Mouse (Mus musculus) B cell, adult 2 months (primary cell): ENCODE measurements around the gene Snx32.

Experiments
- DNase-seq, 2 experiments: peaks; one replicate each; pipeline ENCODE4 v3.0.0; 2022

The Snx32 gene

DNA sequence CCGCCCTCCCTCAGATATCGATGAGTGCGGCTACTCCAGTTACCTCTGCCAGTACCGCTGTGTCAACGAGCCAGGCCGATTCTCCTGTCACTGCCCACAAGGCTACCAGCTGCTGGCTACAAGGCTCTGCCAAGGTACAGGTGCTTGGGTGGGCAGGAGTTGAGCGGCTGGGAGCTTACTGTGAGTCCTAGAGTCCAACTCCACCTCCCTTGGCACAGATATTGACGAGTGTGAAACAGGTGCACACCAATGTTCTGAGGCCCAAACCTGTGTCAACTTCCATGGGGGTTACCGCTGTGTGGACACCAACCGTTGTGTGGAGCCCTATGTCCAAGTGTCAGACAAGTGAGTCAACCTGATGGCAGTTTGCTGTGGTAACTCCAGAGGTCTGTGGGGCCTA, 30.3 kb downstream of the Snx32 start:
- no peak for DNase-seq

DNA sequence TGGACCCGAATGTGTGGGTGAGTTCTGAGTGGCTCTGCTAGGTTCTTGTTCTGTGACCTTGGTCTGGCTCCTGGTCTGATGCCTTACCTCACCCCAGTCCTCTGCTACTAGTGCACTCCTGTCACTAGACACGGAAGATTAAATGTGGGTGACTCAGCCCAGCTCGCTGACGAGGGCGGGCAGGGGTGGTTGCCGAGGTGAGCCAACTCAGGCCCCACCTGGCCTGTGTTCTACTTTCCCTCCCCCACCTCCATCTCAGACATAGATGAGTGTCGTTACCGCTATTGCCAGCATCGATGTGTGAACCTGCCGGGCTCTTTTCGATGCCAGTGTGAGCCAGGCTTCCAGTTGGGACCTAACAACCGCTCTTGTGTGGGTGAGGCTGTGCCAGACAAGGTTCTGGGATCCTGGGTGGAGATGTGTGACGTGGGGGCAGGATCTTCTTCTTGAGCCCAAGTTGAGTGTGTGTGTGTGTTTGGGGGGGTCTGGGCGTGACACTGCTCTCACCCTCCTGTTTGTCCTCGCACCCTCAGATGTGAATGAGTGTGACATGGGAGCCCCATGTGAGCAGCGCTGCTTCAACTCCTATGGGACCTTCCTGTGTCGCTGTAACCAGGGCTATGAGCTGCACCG, 32.6 kb downstream of the Snx32 start:
- DNase-seq: no peak

DNA sequence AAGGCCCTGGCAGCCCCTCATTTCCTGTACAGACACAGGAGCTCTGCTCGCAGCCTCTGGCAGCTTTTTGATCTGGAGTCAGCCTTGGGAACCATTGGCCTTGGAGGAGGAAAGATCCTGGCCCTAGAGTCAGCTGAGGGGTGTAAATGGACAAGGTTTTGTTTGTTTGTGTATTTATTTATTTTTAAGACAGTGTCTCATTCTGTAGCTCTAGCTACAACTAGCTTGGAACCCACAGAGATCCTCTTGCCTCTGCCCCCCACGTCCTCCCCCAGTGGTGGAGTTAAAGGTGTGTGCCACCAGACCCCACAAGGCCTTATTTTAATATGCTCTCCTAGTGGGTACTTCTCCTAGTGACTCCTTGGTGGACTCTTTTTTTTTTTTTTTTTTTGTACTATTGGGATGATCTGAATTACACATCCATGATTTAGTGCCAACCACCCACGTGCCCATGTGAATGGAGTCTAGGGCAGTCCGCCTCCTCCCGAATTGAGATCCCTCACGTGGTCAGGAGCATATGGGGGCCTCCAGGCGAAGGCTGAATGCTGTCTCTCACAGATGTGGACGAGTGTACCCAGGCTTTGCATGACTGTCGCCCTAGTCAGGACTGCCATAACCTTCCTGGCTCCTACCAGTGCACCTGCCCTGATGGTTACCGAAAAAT, 33.2 kb downstream of the Snx32 start:
- DNase-seq: no peak

DNA sequence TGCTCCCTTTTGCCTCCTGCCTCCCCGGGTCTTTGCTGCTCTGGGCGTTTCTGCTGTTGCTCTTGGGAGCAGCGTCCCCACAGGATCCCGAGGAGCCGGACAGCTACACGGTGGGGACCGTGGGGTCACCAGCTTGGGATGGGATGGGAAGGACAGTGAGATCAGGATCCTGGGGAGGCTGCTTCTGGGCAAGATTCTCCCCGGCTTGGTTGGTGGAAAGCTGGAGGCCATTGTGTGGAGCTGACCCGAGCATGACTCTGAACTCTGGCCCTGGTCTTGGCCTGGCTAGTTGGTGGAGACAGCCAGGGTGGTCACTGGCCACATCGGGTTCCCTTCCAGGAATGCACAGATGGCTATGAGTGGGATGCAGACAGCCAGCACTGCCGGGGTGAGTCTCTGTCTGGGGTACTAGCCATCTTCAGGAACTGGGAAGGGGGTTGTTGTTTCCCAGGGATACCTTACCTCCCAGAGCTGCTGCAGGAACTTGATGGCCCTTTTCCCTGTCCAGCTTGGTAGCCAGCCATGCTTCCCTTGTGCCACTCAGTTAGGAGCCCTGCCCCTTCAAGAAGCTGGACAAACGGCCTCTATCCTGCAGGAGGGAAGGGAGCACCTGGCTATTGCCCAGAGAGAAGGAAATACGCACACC, 35.1 kb downstream of the Snx32 start:
- no peak for DNase-seq

DNA sequence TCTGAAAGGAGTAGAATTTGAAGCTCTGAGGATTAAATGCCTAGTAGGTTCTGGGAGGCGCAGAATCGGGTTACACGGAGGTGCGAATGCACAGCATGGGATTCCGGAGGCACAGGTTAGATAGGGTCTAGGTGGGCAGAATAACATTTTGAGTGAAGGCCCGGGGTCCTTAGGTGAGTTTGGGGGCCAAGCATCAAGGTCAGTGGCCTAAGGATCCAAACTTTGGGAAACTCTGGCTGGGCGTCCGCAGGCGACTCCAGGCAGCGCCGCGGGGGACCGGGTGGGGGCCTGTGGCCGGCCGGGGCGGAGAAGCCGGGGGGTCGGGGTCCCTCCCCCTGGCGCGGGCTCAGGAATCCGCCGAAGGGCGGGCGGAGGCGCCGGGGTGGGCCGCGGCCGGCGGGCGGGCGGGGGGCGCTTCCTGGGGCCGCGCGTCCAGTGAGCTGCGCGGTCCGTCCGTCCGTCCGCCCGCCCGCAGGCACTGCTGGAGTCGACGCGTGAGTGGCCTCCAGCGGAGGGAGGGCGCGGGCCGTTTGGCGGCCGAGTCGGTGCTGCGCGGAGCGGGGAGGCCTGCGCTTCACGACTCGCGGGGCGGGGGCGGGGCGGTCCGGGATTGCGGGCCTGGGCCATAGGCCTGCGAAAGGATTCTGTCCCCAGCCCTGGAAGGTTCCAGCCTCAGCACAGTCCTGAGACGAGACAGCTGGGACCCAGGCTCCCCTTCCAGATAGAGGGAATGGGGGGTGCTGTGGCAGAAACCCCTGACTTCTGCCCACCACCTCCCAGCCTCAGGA, 35.9 kb downstream of the Snx32 start:
- DNase-seq: no peak

DNA sequence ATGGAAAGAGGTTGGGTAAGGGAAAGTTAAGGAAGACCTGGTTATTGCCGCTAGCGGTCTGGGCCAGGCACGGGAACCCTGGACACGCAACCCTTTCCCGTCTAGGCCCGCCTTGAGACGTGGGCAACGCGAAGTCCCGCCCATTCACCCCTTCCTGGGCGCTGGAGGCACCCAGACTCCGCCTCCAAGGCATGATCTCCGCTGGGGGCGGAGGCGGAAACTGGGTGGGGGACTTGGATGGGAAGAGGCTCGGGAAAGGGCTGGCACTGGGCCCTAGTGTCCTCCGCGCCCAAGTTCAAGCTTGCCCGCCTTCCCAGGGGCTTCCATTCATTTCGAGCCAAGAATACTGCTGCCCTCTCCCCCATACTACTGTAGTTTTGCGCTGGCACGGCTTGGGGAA, 36.6 kb downstream of the Snx32 start, which contains the start of gene Efemp2:
TSS of gene Efemp2 (plus strand) at position 235 of the 400 bp plus-strand sequence.
- no peak for DNase-seq

DNA sequence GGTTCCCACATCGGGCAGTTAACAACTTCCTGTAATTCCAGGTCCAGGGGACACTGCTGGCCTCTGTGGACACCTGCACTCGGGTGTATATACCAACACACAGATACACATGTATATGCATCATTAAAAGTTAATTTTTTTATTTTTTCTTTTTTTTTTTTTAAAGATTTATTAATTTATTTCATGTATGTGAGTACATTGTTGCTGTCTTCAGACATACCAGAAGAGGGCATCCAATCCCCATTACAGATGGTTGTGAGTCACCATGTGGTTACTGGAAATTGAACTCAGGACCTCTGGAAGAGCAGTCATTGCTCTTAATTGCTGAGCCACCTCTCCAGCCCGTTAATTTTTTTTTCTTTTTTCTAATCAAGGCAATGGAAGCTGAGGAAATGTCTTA, 37.5 kb downstream of the Snx32 start:
- DNase-seq: no peak

DNA sequence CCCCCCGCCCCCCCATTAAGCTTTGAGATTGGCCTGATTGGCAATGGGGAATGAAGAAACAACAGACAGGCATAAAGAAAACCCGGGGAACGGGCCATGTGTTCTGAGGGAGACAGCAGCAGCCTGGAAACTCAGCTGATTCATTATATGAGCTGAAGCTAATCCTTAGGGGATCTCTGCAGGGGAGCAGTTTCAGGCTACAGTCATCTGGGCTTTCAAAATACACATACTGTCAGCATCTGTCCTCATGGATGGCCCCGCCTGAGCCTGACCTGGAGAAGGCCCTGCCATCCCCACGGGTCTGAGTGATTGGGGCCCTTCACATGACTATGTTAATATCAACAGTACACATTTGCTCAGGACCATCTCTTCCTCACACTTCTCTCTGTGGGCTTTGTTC, 38.5 kb downstream of the Snx32 start:
- DNase-seq: no peak

DNA sequence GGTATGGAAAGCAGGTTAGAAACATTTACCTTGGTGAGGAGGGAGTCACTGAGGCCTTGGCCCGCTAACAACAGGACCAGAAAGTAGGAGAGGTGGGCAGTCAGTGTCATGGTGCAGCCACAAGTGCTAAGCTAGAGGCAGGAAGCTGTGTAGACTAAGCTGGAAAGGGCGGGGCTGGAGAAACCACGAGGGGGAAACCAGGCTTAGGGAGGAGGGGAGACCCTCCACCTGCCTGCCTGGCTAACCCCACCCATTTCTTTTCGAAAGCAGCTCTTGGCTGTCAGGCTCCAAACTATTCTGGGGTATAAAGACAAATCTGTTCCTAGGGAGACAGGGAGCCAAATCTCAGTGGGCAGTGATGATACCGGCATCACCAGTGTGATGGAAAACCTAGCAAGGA, 42.0 kb downstream of the Snx32 start, which contains the start of gene Ctsw:
TSS of gene Ctsw (minus strand) at position 134 of the 400 bp plus-strand sequence.
- no peak for DNase-seq

DNA sequence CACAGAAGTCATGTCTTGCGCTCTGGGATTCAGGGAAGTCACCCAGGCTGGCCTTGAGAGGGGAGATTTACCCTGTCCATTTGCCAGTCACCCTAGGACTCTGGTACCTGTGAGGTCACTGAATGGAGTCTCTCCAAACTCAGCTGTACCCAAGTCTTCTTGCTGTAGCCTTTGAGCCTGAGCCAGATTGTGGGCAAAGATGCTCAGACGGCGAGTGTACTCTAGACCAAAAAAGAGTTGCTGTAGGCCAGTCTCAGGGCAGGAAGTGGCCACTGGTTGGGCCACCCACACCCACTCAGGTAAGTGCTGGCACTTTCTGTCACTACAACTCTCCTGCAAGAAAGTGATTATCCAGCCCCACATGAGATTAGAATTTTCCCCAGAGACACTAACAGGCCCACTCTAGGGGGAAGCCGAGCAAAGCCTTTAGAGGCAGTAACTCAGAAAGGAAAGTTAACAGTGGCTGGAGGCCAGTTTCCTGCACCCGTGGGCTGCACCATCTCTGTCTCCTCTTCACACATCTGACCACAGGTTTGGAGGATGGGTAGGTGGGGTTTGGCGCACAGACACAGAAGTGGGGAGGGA, 43.3 kb downstream of the Snx32 start:
- DNase-seq: no peak

DNA sequence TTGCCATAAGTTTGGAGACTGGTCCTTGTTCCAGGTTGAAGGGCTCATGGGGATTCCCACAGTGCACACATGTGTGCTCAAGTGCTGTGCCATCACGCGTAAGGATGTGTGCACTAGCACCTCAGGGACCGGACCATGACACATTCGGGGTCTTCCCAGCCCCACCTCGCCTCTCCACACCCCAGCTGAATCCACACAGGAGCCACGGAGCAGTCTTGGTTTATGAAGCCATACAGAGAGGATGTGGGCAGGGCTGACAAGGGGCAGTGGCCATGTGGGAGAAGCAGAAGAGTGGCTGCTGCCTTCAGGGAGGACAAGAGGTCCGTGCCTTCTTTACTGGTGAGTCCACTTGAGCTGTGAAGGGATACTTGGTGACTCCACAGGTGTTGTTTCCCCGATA, 45.3 kb downstream of the Snx32 start:
- no peak for DNase-seq

DNA sequence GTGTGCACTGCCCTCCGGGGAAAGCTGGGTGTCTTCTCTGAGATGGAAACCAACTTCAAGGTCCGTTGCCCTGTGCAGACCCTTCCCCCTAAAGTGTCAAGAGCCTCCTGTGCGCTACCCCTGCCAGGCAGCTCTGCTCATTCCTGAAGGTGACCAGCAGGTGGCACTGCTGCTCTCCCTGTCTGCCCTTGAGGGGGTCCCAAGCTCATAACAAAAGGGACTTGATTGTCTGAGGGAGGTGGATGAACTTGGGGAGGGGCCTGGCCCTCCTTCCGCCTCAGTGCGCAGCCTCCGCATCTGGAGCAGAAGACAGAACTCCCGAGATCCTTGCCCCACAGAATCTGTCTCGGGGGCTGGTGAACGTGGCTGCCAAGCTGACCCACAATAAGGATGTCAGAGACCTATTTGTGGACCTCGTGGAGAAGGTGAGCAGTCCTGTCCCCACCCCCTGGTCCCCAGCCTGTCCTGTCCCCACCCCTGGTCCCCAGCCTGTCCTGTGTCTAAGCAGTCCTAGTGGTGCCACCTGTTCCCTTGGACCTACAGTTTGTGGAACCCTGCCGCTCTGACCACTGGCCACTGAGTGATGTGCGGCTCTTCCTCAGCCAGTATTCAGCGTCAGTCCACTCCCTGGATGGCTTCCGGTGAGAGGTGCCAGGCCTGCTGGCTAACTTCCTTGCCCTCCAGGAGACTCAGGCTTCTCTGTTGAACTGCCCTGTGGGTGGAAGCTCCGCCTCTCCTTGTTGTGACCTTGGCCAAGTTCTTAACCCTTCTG, 46.4 kb downstream of the Snx32 start:
- peak; percentile 68 to 71 for DNase-seq

DNA sequence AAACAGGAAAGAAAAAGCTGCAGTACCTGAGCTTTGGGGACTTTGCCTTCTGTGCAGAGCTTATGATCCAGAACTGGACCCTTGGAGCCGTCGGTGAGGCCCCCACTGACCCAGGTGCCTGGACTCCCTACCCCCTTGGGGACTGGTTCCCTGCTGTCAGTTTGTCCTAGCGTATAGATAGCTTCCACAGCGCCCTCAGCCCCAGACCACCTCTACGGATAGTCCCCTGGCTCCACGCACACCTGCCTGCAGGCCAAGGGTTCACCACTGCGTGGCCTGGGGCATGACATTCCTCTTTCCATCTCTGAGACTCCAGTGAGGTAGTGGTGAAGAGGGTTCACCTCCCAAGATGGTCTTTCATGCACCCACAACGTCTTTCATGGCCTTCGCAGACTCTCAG, 47.1 kb downstream of the Snx32 start:
- no peak for DNase-seq

DNA sequence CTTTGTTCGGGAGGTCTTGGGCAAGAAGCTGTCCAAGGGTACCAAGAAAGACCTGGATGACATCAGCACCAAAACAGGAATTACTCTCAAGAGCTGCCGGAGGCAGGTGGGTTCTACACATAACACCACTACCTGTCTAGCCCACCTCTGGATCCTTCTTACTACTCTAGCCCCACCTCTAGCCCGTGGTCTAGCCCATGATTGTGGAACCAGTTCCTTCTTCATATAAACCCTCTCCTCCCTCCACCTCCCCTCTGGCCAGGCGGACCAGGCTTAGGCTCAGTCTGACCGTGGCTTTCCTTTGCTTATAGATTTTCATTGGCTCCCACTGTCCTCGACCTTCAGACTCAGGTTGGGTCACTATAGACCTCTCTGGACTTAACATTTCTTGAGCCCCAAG, 48.9 kb downstream of the Snx32 start:
- no peak for DNase-seq

DNA sequence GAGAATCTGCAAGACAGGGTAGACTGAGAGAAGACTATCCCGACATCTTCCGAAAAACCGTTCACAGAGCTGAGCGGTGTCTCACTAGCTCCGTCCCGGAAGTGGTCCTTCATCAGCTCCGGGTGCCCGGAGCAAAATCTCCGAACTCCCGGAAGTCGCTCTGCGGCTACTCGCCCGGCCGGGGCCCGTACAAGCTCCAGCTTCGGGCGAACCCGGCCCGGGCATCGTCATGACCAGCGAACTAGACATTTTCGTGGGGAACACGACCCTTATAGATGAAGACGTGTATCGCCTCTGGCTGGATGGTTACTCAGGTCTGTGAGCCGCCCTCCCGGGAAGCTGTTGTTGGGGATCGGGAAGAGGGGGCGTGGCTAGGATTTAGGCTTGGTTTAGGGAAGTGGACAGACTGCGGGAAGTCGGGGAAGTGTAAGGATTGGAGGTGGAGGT, 49.9 kb downstream of the Snx32 start, which contains the start of gene Fibp:
TSS of gene Fibp (plus strand) at position 151 of the 447 bp plus-strand sequence.
- DNase-seq: peak; percentile 92 to 93

DNA sequence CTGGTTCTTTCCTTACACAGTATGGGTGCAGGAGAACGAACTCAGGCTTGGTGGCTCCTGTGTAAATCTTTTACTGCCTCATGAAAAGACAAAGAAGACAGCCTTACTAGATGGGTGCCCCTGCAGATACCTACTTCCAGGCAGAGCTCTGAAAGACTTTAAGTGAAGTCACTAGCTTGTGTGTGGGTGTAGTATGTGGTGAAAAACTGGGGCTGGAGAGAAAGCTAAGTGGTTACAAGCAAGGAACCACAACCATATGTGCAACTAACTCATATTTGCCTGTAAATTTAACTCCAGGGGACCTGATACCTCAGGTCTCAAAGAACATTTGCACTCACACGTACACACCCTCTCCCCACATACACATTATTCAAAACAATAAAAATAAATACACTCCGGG, 50.4 kb downstream of the Snx32 start:
- DNase-seq: no peak

DNA sequence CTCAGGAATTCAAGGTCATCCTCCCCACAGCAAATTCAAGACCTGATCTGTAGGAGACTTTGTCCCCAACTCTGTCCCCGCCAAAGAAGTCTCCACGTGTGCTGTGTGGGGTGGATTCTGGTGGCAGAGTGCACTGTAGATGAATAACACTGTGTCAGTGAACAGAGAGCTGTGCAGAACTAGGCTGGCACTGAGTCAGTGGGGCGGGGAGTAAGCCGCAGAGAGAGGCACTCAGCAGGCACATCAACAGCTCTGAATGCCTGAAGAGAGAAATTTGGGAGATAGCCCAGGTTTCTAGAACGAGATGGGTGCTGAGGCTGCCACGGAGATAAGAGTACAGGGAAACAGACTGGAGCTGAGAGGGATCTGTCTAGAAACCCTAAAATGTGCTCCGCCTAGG, 51.3 kb downstream of the Snx32 start:
- DNase-seq: no peak

DNA sequence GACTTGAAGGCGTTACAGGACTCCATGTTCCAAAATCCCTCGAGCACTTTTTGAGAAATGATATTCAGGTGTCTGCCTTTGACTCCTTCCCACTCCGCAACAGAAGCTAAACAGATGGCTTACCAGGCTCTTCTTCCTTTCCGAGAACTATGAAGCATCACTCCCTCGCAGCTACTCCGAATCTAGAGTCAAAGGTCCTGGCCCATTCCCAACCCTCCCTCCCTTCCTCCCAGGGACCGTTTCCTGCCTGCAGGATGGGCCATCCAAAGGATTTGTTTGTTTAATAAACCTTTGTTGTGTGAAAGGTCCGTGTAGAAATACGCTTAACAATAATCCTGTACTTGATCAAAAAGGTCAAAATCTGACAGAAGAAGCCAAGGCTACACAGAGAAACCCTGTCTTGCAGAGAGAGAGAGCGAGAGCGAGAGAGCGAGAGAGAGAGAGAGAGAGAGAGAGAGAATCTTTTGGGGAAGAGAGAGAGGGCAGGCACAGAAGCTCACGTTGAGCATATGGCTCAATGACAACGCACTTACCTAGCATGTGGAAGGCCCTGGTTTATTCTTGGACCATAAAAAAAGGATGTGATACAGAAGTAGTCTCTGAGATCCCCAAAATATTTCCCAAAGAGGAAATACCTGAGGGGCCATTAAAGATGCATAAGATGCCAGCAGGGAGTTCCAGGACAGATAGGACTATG, 52.4 kb downstream of the Snx32 start, which contains the start of gene Ccdc85b:
TSS of gene Ccdc85b (minus strand) at position 149 of the 697 bp plus-strand sequence.
- DNase-seq: no peak

DNA sequence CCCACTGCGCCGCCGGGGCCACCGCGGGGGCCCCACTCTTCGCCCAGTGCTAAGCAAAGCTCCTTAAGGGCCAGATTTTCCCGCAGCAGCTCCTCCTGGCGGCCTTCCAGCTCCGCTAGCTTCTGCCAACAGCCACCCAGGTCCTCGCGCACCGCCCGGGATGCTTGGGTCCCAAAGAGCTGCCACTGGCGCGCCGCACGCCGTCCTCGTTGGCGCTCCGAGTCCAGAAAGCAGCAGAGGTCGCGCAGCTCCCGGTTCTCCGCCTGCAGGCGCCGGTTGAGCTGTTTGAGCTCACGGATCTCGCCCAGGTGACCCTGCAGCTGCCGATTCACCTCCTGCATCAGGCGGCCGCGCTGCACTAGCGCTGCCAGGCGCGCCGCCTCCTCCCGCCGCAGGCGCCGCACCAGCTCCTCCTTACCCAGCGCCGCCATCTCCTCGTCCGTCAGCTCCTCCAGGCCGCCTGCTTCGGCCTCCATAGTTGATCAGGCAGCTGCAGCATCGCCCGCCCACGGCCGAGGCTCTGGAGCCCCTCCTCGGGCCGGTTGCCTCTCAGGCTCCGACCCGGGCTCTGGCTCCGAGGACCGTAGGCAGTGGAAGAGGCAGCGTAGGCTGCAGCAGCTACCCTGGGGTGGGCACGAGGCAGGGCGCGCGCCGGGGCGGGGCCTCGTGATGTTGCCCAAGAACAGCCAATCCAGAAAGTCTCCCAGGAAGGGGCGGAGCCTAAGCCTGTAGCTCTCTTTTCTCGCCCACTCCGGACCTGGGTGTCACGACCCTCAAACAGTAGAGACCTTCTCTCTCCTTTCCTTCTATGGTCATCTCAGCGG, 53.2 kb downstream of the Snx32 start:
- peak; percentile 93 for DNase-seq

DNA sequence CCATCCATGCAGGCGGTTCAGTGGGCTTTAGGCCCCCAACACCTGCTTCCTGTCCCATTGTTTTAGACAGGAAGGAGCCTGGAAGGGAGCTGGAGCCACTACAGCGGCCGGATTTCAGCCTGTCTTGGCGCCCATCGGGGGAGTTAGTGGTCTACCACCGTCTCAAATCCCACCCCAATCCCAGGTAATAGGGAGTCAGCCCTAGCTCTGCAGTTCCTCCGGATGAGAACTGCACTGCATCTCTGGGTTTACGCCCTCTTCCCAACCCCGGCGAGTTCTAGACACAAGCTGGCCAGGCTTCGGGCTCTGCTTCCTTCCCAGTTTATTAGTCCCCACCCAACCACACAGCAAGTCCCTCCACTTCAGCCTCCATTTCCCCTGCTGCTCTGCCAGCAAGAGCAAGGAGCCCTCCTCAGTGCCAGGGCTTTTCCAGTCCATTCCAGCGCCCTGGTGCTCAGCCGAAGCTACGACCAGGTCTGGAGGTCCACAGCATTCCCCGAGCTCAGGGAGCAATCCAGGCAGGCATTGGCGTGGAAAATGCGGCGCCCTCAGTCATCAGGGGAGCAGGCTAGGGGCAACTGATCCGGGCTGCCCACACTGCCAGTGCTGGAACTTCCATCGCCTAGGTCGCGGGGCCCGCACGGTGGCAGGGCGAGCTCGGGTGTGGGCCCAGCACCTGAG, 54.0 kb downstream of the Snx32 start:
- no peak for DNase-seq
